Mouse (Mus musculus): ENCODE data around the gene Dtx4. TPM values are rescaled to one million over a fixed set of nuclear protein-coding genes. Genes with fewer than 3 reads are reported as not detected.

The Dtx4 gene
- total RNA-seq (2023) = 10.3 TPM

GRCm38 (mm10) chr19:12501370-12502347, at the start of gene Dtx4:
Gene Dtx4 (minus strand): TSS chr19:12501454.

GRCm38 (mm10) chr19:12545440-12545839, 44.2 kb upstream of the Dtx4 start, which contains the start of gene Fam111a:
Gene Fam111a (plus strand): TSS chr19:12545740.

GRCm38 (mm10) chr19:12460282-12461249, 40.7 kb downstream of the Dtx4 start, which contains the start of gene Mpeg1:
Gene Mpeg1 (plus strand): TSS chr19:12460779.

GRCm38 (mm10) chr19:12427605-12428004, 73.6 kb downstream of the Dtx4 start, which contains the start of gene Pfpl:
Gene Pfpl (plus strand): TSS chr19:12427905.

GRCm38 (mm10) chr19:12417361-12417760, 83.9 kb downstream of the Dtx4 start, which contains the start of gene Olfr1441:
Gene Olfr1441 (plus strand): TSS chr19:12417433.

Other genes with a start within 250 kb of the Dtx4 start
- not detected for gene Olfr235, start 240.4 kb downstream of the Dtx4 start, total RNA-seq (2023)
- gene Olfr1434, start 221.6 kb downstream of the Dtx4 start, total RNA-seq (2023) = not detected
- gene Olfr1436, start 202.3 kb downstream of the Dtx4 start, total RNA-seq (2023) = not detected
- gene Olfr1437, start 176.4 kb downstream of the Dtx4 start, total RNA-seq (2023) = not detected
- not detected for gene Olfr1438-ps1, start 165.5 kb downstream of the Dtx4 start, total RNA-seq (2023)
- gene Olfr1440, start 114.2 kb downstream of the Dtx4 start, total RNA-seq (2023) = not detected
- not detected for gene Olfr1441, start 84.0 kb downstream of the Dtx4 start, total RNA-seq (2023)
- not detected for gene Pfpl, start 73.5 kb downstream of the Dtx4 start, total RNA-seq (2023)
- 18.6 TPM for gene Mpeg1, start 40.7 kb downstream of the Dtx4 start, total RNA-seq (2023)
- gene Fam111a, start 44.3 kb upstream of the Dtx4 start, total RNA-seq (2023) = 13.8 TPM
- gene Gm4952, start 98.5 kb upstream of the Dtx4 start, total RNA-seq (2023) = not detected
- gene Glyat, start 131.9 kb upstream of the Dtx4 start, total RNA-seq (2023) = not detected
- gene Olfr1442, start 169.0 kb upstream of the Dtx4 start, total RNA-seq (2023) = not detected
- gene Olfr1443, start 176.7 kb upstream of the Dtx4 start, total RNA-seq (2023) = not detected
- gene Keg1, start 194.3 kb upstream of the Dtx4 start, total RNA-seq (2023) = not detected

All from CD4-positive naive resting alpha-beta T cell, adult 76 days (primary cell).